Mouse (Mus musculus): ENCODE results near the gene Rapgefl1.
A peak's percentile ranks its signal among the peaks of the same experiment; 100 is the strongest.

The Rapgefl1 gene

GRCm38 (mm10) chr11:98836651-98837141 lies at the start of gene Rapgefl1:
Rapgefl1 (plus strand) TSS chr11:98836785.
- peak; percentile 88 to 91 for DNase-seq

GRCm38 (mm10) chr11:98787229-98787628 lies 49.4 kb upstream of the Rapgefl1 start:
- peak in 1 of 2 experiments; percentile 55 for DNase-seq

- no peak for DNase-seq
These were observed 48.9 kb upstream of the Rapgefl1 start for GRCm38 (mm10) chr11:98787691-98788090.

GRCm38 (mm10) chr11:98788139-98788538 lies 48.4 kb upstream of the Rapgefl1 start:
- no peak for DNase-seq

GRCm38 (mm10) chr11:98788550-98789218 lies 47.9 kb upstream of the Rapgefl1 start:
- DNase-seq, result peak; percentile 89 to 93

GRCm38 (mm10) chr11:98789219-98789807 lies 47.3 kb upstream of the Rapgefl1 start:
- peak in 1 of 2 experiments; percentile 70 for DNase-seq

- DNase-seq, result no peak
These were observed 46.8 kb upstream of the Rapgefl1 start for GRCm38 (mm10) chr11:98789824-98790223.

- DNase-seq, result no peak
These were observed 45.9 kb upstream of the Rapgefl1 start for GRCm38 (mm10) chr11:98790631-98791205.

- DNase-seq, result no peak
These were observed 45.1 kb upstream of the Rapgefl1 start for GRCm38 (mm10) chr11:98791448-98791847.

GRCm38 (mm10) chr11:98792081-98792480 lies 44.5 kb upstream of the Rapgefl1 start:
- peak in 1 of 2 experiments; percentile 1 for DNase-seq

- peak in 1 of 2 experiments; percentile 90 for DNase-seq
These were observed 42.0 kb upstream of the Rapgefl1 start for GRCm38 (mm10) chr11:98794469-98795014.

GRCm38 (mm10) chr11:98795015-98795713 lies 41.4 kb upstream of the Rapgefl1 start, which contains the start of gene Msl1:
Msl1 (plus strand) TSS chr11:98795516.
- peak; percentile 90 to 94 for DNase-seq

GRCm38 (mm10) chr11:98795714-98796514 lies 40.7 kb upstream of the Rapgefl1 start:
- peak; percentile 71 to 81 for DNase-seq

GRCm38 (mm10) chr11:98796515-98797216 lies 39.9 kb upstream of the Rapgefl1 start:
- DNase-seq, result peak; percentile 84 to 89

- peak in 1 of 2 experiments; percentile 61 for DNase-seq
These were observed 39.3 kb upstream of the Rapgefl1 start for GRCm38 (mm10) chr11:98797306-98797705.

GRCm38 (mm10) chr11:98797909-98798308 lies 38.7 kb upstream of the Rapgefl1 start:
- no peak for DNase-seq

- DNase-seq, result no peak
These were observed 32.0 kb upstream of the Rapgefl1 start, which contains the start of gene Casc3 for GRCm38 (mm10) chr11:98804605-98805004. Casc3 (plus strand) TSS chr11:98804905.

GRCm38 (mm10) chr11:98808417-98808816 lies 28.2 kb upstream of the Rapgefl1 start:
- no peak for DNase-seq

- peak; percentile 99 to 100 for DNase-seq
These were observed 26.9 kb upstream of the Rapgefl1 start for GRCm38 (mm10) chr11:98809457-98810290.

- no peak for DNase-seq
These were observed 25.9 kb upstream of the Rapgefl1 start for GRCm38 (mm10) chr11:98810686-98811085.
